Mouse (Mus musculus): Measurements from ENCODE around the gene Ccl21a. TPM values are rescaled to one million over a fixed set of nuclear protein-coding genes. Genes with fewer than 3 reads are reported as not detected.
"Not testable (repeated sequence)": the region's sequence is repeated elsewhere in the genome, so short reads cannot be mapped to it uniquely, and the experiment has no call there.

The Ccl21a gene
- polyA plus RNA-seq (2014; fragmentation: Nextera tagmentation; extraction: Ambion mirVana), result 0.84 TPM in 1 of 2 replicates, not detected in the other

DNA sequence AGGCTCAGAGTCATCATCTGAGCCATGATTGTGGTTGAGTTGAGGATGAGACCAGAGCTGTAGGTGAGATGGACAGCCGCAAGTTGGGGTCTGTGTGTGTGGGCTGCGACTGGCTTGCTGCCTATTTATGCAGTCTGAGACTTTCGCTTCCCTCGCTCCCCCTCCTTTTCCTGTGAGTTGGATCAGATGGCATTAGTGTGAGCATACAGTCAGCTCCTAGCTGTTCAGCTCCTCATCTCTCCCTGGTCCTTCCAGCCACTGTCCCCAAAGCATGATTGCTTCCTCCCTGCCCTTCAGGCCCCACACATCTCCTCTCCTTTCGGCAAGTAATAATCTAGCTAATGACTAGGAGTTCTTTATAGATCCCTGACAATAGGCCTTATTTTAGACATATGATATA is at the start of gene Ccl21a:
TSS of gene Ccl21a (minus strand) at position 101 of the 400 bp plus-strand sequence.
- ATAC-seq (ENCODE audit: low FRiP score, low TSS enrichment); H3K4me1 ChIP-seq (ENCODE audit: control insufficient read depth, insufficient read depth, low read length); H3K4me3 ChIP-seq (replicated peaks; ENCODE audit: low read depth, low read length); H3K27ac ChIP-seq (replicated peaks; ENCODE audit: low read depth, low read length); H3K36me3 ChIP-seq (ENCODE audit: control insufficient read depth, insufficient read depth, low read length); DNase-seq; H3K27me3 ChIP-seq (ENCODE audit: control insufficient read depth, insufficient read depth, low read length); H3K9ac ChIP-seq (replicated peaks; ENCODE audit: low read length); H3K4me2 ChIP-seq (ENCODE audit: low read length); H3K9me3 ChIP-seq (ENCODE audit: control insufficient read depth, low read length): not testable (repeated sequence)
- WGBS, result no CpG with 5 or more reads among the region's 5 CpGs

DNA sequence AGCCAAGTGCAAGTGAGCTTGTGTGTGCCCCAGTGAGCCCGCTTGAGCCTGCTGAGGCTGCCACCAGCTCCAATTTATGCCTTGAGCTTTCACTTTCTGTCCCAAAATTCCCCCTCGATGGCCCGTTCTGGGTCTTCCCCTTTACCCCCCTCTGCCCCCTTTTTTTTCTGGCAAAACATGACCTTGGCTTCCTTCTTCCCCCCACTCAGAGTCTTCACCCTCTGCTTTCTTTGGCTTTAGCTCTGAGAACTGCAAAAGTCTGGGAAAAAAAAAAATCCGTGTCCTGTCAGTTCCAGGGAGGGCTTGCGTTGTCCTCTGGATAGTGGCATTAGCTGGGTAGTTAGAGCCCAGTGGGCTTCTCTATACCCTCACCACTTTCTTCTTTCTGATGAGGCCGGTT is 17.3 kb downstream of the Ccl21a start, which contains the start of gene Ccl19:
TSS of gene Ccl19 (minus strand) at position 101 of the 400 bp plus-strand sequence.
- WGBS, result no CpG with 5 or more reads among the region's 6 CpGs

DNA sequence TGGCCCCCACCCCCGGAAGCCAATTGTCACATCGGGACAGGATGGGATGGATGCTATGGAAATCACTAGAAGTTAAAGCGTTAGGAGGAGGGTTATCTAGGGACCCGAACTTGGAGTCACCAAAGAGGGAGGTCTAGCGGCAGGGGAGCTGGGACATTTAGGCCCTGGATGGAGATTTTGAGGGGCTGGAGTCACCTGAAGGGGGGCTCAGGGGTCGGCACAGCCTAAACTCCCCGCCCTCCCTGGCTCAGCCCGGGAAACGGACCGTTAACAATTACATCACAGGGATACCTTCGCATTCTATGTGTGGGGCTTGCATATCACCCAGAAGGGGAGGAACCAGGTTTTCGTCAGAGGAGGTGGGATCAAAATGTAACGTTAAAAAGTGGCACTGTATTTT is 38.5 kb downstream of the Ccl21a start, which contains the start of gene 4930578G10Rik:
TSS of gene 4930578G10Rik (plus strand) at position 301 of the 400 bp plus-strand sequence.
- not testable (repeated sequence) for H3K9ac ChIP-seq (replicated peaks; ENCODE audit: low read length); DNase-seq; H3K36me3 ChIP-seq (ENCODE audit: control insufficient read depth, insufficient read depth, low read length); H3K4me1 ChIP-seq (ENCODE audit: control insufficient read depth, insufficient read depth, low read length); H3K9me3 ChIP-seq (ENCODE audit: control insufficient read depth, low read length); H3K4me3 ChIP-seq (replicated peaks; ENCODE audit: low read depth, low read length); H3K27ac ChIP-seq (replicated peaks; ENCODE audit: low read depth, low read length); H3K4me2 ChIP-seq (ENCODE audit: low read length); H3K27me3 ChIP-seq (ENCODE audit: control insufficient read depth, insufficient read depth, low read length); ATAC-seq (ENCODE audit: low FRiP score, low TSS enrichment)
- no CpG with 5 or more reads among the region's 13 CpGs for WGBS

More for the DNA sequence above, 17.3 kb downstream of the Ccl21a start, which contains the start of gene Ccl19:
- not testable (repeated sequence) for H3K4me1 ChIP-seq (ENCODE audit: control insufficient read depth, insufficient read depth, low read length); DNase-seq; H3K27me3 ChIP-seq (ENCODE audit: control insufficient read depth, insufficient read depth, low read length); H3K9me3 ChIP-seq (ENCODE audit: control insufficient read depth, low read length); ATAC-seq (ENCODE audit: low FRiP score, low TSS enrichment); H3K4me3 ChIP-seq (replicated peaks; ENCODE audit: low read depth, low read length); H3K36me3 ChIP-seq (ENCODE audit: control insufficient read depth, insufficient read depth, low read length); H3K4me2 ChIP-seq (ENCODE audit: low read length); H3K27ac ChIP-seq (replicated peaks; ENCODE audit: low read depth, low read length); H3K9ac ChIP-seq (replicated peaks; ENCODE audit: low read length)

Other genes with a start within 250 kb of the Ccl21a start
- gene Fam205a2, start 245.8 kb downstream of the Ccl21a start, polyA plus RNA-seq (2014; fragmentation: Nextera tagmentation; extraction: Ambion mirVana), result not detected in 2 replicates
- not detected in 2 replicates for gene Gm10591, start 161.8 kb downstream of the Ccl21a start, polyA plus RNA-seq (2014; fragmentation: Nextera tagmentation; extraction: Ambion mirVana)
- not detected in 2 replicates for gene Gm2564, start 144.3 kb downstream of the Ccl21a start, polyA plus RNA-seq (2014; fragmentation: Nextera tagmentation; extraction: Ambion mirVana)
- not detected in 2 replicates for gene Ccl27b, start 118.7 kb downstream of the Ccl21a start, polyA plus RNA-seq (2014; fragmentation: Nextera tagmentation; extraction: Ambion mirVana)
- not detected in 2 replicates for gene Il11ra2, start 112.1 kb downstream of the Ccl21a start, polyA plus RNA-seq (2014; fragmentation: Nextera tagmentation; extraction: Ambion mirVana)
- 0.51 TPM in 2 replicates for gene 4930578G10Rik, start 38.4 kb downstream of the Ccl21a start, polyA plus RNA-seq (2014; fragmentation: Nextera tagmentation; extraction: Ambion mirVana)
- 0.61 TPM in 1 of 2 replicates, not detected in the other for gene Ccl19, start 17.4 kb downstream of the Ccl21a start, polyA plus RNA-seq (2014; fragmentation: Nextera tagmentation; extraction: Ambion mirVana)
- not detected in 2 replicates for gene Fam205a1, start 79.9 kb upstream of the Ccl21a start, polyA plus RNA-seq (2014; fragmentation: Nextera tagmentation; extraction: Ambion mirVana)
- 0.69 and 0.92 TPM in 2 replicates for gene Gm12394, start 82.8 kb upstream of the Ccl21a start, polyA plus RNA-seq (2014; fragmentation: Nextera tagmentation; extraction: Ambion mirVana)
- gene Fam205c, start 100.2 kb upstream of the Ccl21a start, polyA plus RNA-seq (2014; fragmentation: Nextera tagmentation; extraction: Ambion mirVana), result 1.6 and 2.0 TPM in 2 replicates
- 33.2 and 33.9 TPM in 2 replicates for gene Phf24, start 142.7 kb upstream of the Ccl21a start, polyA plus RNA-seq (2014; fragmentation: Nextera tagmentation; extraction: Ambion mirVana)
- 45.0 and 88.7 TPM in 2 replicates for gene Dnajb5, start 175.8 kb upstream of the Ccl21a start, polyA plus RNA-seq (2014; fragmentation: Nextera tagmentation; extraction: Ambion mirVana)
- gene 1700022I11Rik, start 195.6 kb upstream of the Ccl21a start, polyA plus RNA-seq (2014; fragmentation: Nextera tagmentation; extraction: Ambion mirVana), result 0.38 and 0.80 TPM in 2 replicates
- gene Vcp, start 226.5 kb upstream of the Ccl21a start, polyA plus RNA-seq (2014; fragmentation: Nextera tagmentation; extraction: Ambion mirVana), result 378 and 531 TPM in 2 replicates
- 17.4 and 20.4 TPM in 2 replicates for gene Fancg, start 236.5 kb upstream of the Ccl21a start, polyA plus RNA-seq (2014; fragmentation: Nextera tagmentation; extraction: Ambion mirVana)